Mouse (Mus musculus): ENCODE results near the gene Nrip1.

Nrip1 gene

GRCm38 (mm10) chr16:76265874-76266273 is 107.8 kb downstream of the Nrip1 start:
- DNase-seq = no peak

DNA sequence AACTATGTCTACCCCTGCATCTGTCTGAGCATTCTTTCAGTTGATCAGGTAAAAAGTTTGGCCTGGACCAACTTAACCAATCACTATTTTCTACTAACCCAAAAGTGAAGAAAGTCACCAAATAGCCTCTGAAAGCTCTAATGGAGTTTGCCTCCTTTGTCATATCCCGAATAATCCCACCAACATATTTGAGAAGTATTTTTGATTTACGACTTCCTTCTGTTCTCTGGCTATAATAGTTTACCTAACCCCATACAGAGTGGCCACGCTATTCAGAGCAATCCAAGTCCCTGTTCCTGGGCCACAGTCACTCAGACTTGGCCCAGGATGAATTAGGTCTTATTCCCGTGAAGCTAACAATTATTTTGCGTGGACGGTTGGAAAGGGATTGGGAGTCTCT is 108.3 kb downstream of the Nrip1 start:
- DNase-seq = no peak

GRCm38 (mm10) chr16:76263393-76263792 is 110.2 kb downstream of the Nrip1 start:
- DNase-seq = no peak

DNA sequence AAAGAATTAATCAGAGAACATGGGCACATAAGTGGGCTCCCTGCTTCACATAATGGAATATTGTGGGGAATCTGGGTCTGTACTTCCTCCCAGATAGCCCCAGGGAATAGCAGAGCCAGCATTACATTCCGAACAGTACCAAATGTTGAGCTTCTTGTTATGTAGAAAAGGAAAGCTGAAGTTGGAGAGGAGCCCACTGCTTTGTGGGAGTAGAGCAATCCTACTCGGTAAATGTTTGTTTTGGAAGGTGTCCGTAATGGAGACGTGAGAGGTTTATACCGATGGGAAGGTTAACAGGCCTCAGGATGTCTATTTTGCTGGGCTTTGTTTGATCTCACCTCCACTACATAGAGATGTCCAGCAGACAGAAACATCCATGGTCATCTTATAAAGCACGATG is 113.3 kb downstream of the Nrip1 start:
- no peak for DNase-seq

DNA sequence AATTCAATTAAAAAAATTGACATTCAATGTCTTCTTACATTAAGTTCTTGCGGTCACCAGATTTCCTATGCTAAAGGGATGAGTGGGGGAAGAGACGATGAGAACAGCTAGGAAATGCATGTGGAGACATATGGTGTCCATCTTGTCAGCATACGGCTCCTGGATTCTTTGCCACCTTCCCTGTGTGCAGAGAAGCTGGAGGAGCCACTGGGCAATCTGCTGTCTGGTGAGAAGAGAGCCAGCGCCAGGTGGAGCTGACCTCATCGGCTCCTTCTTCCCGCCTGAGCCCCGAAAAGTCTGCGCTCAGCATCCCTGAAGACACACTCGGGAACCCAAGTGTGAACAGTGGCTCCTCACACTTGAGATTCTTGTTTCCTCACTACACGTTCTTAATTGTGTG is 121.8 kb downstream of the Nrip1 start:
- DNase-seq = no peak

- no peak for DNase-seq
These were observed 124.1 kb downstream of the Nrip1 start for GRCm38 (mm10) chr16:76249345-76250091.

- DNase-seq = no peak
These were observed 130.8 kb downstream of the Nrip1 start for GRCm38 (mm10) chr16:76242850-76243249.

GRCm38 (mm10) chr16:76241266-76241665 is 132.4 kb downstream of the Nrip1 start:
- no peak for DNase-seq

DNA sequence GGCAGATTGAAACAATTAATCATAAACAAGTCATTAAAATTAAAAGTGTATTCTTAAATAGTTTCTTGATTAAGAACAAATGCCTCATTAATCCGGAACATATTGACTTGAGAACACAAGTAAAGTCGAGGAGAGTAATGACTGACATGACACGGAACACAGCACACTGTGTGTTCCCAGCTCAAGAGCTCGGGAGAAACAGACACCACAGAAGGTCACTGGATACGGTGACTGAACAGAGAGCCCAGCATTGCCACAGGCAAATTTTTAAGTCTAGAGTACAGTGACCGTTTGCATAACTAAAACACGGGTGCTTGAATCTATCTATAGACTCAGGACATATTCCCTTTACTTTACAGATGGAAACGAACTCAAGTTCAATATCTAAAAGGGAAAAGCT is 134.3 kb downstream of the Nrip1 start:
- DNase-seq = no peak

DNA sequence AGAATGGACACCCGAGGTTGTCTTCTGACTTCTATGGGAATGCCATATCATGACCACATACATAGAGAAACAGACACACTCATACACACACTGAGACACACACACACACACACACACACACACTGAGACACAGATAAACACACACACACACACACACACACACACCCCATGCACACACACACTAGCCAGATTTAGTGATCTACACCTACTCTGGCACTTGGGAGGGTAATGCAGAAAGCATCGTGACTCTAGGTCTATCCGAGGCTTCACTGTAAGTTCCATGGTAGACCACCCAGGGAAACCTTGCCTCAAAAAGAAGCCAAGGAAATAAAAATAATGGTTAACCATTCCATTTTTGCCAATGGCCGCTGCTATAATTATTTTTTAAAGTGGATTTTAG is 134.8 kb downstream of the Nrip1 start:
- DNase-seq = no peak
